Mouse (Mus musculus) heart, adult 9 months (tissue): ENCODE data around the gene 2900026A02Rik.

Experiments used
- DNase-seq, 2 experiments: peaks; one replicate each; pipeline ENCODE4 v3.0.0; 2022; ENCODE audit warnings: low spot score in 2 of 2

The 2900026A02Rik gene

GRCm38 (mm10) chr5:113221147-113221865, at the start of gene 2900026A02Rik:
2900026A02Rik (minus strand) TSS chr5:113221236.
- DNase-seq, result peak; percentile 72 to 77

DNA sequence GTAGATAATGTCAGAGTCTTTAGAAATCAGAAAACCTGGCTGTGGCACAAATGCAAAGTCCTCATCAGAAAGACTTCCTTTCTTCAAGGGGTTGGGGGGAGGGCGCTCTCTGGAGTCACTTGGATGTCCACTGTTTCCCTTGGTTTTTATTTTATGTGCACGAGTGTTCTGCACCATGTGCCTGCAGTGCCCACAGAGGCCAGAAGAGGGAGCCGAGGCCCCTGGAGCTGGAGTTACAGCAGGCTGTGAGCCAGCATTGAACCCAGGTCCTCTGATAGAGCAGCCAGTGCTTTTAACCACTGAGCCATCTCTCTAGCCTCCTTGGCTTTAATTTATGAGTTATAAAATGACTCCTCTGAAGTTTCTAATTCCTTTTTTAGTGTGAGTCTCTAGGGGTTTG, 49.0 kb upstream of the 2900026A02Rik start:
- DNase-seq, result no peak

GRCm38 (mm10) chr5:113268246-113268645, 47.2 kb upstream of the 2900026A02Rik start:
- DNase-seq, result no peak

DNA sequence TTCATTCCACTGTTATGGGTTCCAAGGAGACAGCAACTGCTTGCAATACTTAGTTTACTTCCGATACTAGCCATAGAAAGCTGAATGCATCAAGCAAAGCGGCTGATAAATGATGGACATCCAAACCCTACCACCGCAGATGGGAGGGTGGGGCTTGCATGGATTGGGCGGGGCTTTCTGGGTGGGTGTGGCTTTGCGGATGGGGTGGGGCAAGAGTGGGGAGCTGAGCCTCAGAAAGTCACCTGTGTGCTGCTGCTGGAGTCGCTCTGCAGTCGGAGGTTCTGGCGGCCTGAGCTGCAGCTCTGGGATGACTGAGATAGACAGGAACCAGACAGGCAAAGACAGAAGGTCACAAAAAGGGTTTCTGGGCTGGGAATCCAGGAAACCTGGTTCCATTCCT, 44.6 kb upstream of the 2900026A02Rik start:
- DNase-seq, result no peak

GRCm38 (mm10) chr5:113250806-113251205, 29.8 kb upstream of the 2900026A02Rik start:
- DNase-seq, result no peak

GRCm38 (mm10) chr5:113249263-113249930, 28.4 kb upstream of the 2900026A02Rik start:
- DNase-seq, result no peak

DNA sequence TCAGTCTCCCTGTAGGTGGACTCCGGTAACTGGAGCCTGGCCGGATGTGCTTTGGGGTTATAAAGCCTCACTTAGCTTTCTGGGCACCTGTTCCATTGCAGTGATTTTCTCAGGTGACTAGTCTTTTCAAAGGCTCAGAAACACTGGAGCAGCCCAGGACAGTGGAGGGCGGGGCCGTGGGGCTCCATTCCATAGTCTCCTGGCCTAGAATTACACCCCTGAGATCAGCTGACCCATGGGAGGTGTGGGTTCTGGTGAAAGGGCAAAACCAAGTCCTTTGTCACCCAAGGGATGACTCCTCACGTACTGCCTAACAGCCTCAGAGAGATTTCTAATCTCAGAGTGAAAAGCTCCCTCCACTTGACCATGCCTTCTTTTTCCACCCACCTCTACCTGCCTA, 9.2 kb upstream of the 2900026A02Rik start:
- no peak for DNase-seq

GRCm38 (mm10) chr5:113226632-113227102, 5.6 kb upstream of the 2900026A02Rik start, which contains the start of gene Tmem211:
Tmem211 (plus strand) TSS chr5:113226909.
- DNase-seq, result peak; percentile 80 to 86

GRCm38 (mm10) chr5:113225686-113226435, 4.8 kb upstream of the 2900026A02Rik start:
- DNase-seq, result no peak

GRCm38 (mm10) chr5:113225271-113225670, 4.2 kb upstream of the 2900026A02Rik start:
- peak in 1 of 2 experiments; percentile 45 for DNase-seq

- no peak for DNase-seq
Observed at GRCm38 (mm10) chr5:113223888-113224287, 2.9 kb upstream of the 2900026A02Rik start.

DNA sequence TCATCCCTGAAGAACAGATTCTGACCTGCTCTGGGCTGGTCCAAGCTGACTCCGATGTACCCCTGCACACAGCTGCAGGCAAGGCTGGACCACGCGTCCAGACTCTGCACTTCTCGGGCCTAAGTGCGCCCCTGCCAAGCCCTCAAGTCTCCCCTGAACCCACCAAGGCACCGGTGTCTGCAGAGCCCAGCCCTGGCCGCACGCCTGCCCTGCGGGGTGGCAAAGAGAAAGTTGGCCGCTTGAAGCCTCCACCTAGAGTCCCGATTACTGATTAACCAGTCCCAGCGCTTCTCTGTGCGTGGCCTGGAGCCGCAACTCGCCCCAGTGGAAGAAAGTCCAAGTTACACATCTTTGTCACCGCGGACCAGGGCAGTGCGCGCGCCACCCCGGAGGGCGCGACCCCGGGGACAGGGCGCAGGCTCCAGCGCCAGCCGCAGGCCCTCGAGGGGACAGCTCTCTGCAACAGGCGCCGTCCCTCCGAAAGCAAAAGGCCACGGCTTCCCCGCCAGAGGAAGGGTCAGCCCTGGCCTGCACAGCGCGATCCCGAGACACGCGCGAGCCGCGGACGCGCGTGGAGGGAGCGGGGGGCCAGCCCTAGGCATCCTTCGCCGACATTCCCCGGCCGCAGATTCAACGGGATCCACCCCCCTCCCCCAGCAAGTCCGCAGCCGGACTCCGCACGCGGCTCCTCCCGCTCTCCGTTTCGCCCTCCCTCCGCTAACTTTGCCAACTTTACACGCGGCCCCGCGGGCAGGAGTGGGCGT, 471 bp downstream of the 2900026A02Rik start:
- no peak for DNase-seq

GRCm38 (mm10) chr5:113219876-113220275, 1.2 kb downstream of the 2900026A02Rik start:
- no peak for DNase-seq

GRCm38 (mm10) chr5:113219450-113219849, 1.6 kb downstream of the 2900026A02Rik start:
- DNase-seq, result no peak

GRCm38 (mm10) chr5:113218617-113219235, 2.3 kb downstream of the 2900026A02Rik start:
- no peak for DNase-seq

DNA sequence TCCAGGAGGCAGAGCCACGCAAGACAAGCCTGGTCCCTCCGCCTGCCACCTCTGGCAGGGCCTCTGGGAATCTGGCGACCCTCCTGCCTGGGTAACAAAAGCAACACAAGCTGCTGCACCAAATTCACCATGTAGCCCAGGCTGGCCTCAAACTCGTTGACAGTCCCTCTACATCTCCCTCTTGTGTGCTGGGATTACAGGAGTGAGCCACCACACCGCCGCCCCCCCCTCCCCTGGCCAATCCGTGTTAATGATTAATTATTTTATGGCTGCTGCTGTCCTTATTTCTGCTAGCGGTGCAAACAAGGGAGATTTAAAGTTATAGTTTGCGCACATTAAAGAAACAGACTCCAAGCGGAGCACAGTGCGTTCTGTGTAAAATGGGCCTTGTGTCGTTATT, 4.0 kb downstream of the 2900026A02Rik start:
- DNase-seq, result no peak

DNA sequence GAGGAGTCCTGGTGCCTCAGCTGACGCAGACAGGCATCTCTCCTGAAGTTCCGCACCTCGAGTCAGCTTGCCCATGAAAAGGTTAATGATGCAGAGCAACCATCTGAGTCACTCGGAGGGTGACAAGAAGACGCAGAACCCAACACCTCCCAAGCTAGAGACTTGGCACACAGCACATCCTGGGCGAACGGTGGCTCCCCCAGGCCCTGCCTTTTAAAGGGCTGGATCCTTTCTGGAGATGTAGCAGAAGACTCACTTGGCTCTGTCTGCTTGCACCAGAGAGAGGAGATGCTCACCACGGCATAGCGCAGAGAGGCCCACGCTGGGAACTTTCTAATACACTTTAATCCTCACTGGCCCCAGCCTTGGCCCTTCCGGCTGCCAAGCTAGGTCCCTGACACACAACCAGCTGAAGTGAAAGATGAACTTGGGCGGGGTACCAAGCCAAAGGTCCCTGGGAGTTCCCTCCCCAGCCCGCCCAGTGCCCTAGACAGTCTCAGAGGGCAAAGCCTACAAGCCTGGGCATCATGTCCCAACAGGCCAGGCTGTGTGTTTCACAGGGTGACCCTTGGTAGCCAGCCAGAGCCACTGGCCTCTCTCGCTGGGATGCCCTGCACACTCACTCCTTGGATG, 4.6 kb downstream of the 2900026A02Rik start:
- peak in 1 of 2 experiments; percentile 39 for DNase-seq

GRCm38 (mm10) chr5:113215610-113216011, 5.4 kb downstream of the 2900026A02Rik start:
- peak in 1 of 2 experiments; percentile 35 for DNase-seq

DNA sequence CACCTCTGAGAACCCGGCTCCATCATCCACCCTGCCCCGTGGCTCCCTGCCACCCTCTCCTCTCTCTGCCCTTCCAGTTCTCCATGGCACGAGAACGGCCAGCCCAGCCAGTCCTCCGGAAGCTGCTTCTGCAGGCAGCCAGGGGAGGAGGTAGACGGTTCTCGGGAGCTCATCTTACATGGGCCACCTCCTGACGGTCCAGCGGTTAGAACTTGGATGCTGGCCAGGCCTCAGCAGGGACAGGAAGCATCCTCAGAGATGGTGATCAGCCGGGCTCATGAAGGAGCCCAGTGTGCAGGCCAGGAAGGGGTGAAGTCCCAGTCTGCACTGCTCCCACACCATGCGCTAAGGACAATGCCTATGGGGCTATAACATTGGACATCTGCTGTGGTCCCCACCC, 6.6 kb downstream of the 2900026A02Rik start:
- peak; percentile 34 to 64 for DNase-seq

DNA sequence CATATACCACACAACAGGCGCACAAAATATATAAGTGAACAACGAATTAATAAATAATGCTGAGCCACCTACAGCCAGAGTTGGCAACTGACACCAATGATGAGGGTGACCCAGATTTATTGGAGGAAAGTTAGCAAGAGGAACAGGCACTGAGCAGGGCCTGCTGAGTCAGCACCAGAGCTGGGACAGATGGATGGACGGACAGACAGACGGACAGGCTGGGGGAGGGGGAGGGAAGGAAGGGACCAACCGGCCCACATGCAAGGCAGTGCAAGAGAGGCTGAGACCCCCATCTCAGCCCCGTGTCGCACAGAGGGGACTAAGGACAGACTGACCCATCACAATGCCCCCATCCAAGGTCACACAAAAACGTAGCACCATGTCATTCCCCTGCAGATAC, 7.0 kb downstream of the 2900026A02Rik start:
- no peak for DNase-seq
